Mouse (Mus musculus): ENCODE measurements around the gene Pemt. TPM values are rescaled to one million over a fixed set of nuclear protein-coding genes. Genes with fewer than 3 reads are reported as not detected.

The Pemt gene
- 1.3 and 10.0 TPM in 2 replicates for polyA plus RNA-seq (2012)

DNA sequence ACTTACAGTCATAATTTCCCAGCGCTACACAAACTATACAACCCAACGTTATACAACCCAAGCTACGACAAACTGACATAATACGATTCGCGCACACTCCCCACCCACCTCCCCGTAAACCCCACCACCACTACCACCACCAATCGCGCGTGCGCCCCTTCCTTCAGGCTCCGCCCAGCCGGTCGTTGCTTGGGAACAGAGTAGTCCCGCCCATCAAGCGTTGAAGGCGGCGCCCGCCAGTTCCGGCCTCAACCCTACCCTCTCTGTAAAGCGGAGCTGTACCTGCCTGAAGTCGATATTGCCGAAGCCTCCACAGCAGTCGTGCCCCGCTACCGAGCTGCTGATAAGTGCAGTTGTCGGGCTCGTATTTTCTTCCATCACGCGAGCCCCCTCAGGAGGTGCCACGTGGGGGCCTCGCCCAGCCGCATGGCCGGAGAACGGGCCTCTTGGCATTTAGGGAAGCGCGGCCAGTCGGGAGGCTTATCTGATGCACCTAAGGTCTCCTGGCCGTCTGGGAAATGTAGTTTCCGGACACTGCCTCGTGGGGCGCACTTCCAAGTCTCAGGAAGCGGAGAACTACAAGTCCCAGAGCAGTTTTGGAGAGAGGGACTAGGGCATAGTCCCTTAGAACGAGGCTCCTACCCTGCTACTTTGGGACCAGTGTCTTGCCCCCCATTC lies at the start of gene Pemt:
Gene Pemt, minus strand, starts transcription at position 432 of the 678 bp plus-strand sequence.
- peak; percentile 35 for TF ChIP-seq GATA1 (IDR thresholded peaks at IDR 0.05; ENCODE audit: low read length)

DNA sequence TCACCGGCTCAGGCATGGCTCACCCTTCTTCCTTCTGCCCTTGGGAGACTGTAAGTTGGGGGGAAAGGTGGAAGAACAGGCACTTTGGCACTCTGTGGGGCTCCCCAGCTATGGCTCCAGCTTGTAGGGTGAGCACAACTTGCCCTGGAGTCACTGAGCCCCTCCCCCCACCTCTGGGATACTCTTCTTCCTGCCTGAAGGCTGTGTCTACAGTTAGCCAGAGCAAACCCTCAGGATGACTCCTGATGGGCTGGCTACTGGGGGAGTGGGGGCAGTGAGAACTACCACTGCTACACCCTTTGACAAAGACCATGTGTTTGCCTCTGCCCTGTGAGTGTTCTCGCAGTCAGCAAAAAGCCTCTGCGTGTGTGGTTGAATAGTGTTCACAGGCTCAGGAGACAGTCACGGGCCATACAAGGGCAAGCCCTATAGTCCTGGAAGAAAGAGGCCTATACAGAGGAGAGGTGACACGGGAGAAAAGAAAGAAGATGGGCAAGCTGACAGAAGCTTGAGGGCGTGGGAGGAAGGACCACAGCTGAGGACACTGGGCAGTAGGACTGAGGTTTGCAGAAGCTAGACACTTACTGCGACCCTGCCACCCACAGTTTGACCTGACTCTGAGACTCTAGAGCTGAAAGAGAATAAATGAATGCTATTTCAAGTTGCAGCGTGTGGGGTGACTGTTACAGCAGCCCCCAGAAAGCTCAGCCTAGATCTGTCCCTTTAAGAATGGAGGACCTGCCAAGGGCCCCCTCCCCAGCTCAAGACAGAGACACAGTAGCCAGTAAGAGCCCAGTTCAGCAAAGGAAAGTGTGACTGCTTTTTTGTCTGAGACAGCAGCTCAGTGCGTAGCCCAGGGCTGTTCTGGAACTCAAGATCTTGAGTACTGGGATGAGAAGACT lies 48.9 kb upstream of the Pemt start:
- TF ChIP-seq GATA1 (IDR thresholded peaks at IDR 0.05; ENCODE audit: low read length), result no peak

DNA sequence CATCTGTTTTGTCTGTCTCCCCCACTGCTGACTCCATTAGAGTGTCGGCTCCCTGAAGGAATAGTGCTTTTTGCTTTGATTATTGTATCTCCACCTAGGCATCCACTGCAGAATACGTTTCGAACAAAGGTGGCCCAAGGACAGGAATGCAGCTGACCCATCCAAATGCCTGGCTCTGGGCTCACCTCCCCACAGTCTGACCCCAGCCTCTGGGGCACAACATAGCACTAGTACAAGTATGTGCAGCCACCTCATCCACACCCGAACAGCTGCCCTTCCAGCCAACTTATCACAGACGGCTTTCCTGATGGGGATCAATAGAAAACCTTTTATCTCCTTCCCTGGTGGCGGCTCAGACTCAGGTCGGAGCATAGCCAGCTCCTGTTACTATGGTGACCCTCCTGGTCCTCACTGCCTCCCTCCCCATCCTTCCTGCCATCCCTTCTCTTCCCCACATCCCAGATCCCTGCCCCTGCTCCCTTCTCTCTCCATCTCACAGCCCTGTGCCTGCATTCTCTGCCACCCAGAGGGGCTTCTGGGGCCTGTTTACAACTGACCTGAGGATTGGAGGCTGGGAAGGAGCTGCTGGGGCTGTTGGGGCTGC lies 47.8 kb upstream of the Pemt start:
- TF ChIP-seq GATA1 (IDR thresholded peaks at IDR 0.05; ENCODE audit: low read length), result no peak

DNA sequence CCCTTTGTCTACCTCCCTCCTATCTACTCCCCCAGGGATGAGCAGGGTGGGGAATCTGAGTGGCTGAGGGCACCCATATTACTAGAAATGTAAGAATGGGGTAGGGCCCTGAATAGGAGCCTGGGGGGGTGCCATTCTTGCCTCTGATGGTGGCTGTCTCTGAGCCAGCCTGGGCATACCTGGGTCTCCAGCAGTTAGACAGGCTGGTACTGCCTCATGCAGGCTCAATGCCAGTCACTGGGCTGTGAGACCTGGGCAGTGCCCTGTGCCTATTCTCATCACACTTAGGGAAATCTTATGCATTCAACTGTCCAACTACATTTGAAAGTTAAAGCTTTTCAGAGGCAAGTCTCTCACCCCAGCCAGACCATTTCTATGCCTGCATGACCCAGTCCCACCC lies 46.9 kb upstream of the Pemt start:
- no peak for TF ChIP-seq GATA1 (IDR thresholded peaks at IDR 0.05; ENCODE audit: low read length)

DNA sequence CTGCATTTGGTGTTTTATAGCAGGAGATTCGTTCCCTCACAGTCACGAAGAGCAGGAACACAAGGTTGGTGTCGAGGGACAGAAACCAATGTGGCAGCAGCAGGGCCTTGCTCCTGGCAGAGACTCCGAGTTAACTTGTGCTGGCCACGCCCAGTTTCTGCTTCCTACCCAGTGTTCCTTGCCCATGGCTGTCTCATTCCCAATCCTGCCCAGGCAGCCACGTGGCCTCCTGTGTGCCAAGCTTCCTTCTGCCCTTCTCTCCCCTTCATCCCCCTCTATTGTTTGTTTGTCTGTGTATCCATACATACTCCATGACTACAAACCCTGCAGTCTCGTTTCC lies 45.1 kb upstream of the Pemt start:
- no peak for TF ChIP-seq GATA1 (IDR thresholded peaks at IDR 0.05; ENCODE audit: low read length)

DNA sequence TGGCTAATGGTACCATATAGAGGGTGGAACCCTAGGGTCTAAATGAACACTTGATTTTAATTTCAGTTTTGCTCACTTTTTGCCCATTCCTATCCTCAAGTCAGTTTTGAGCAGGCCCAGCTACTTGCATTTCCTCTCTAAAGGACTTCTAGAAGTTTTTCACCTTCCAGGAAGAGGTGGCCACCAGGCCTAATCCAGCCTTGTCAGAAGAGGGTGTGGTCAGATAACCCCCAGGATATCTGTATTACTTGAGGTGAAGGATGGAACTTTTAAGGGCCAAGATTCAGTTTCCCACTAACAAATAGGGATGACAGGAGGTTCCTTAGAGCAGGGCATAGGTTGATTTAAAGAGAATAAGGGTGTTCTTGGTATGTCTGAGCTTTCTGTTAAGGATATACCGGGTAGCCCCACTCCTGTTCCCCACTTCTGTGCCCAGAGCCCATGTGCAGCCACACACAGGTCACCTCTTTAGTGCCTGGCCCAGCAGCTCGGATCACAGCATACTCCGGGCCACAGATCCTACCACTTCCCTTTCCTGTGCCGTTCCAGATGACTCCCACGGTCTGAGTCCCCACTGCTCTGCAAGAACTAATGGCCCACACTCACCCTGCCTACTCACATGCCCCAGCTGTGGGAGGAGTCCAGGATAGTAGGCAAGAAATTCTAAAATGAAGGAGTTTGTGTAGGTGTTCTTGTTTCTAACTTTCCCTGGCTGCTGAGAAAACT lies 44.6 kb upstream of the Pemt start:
- no peak for TF ChIP-seq GATA1 (IDR thresholded peaks at IDR 0.05; ENCODE audit: low read length)

DNA sequence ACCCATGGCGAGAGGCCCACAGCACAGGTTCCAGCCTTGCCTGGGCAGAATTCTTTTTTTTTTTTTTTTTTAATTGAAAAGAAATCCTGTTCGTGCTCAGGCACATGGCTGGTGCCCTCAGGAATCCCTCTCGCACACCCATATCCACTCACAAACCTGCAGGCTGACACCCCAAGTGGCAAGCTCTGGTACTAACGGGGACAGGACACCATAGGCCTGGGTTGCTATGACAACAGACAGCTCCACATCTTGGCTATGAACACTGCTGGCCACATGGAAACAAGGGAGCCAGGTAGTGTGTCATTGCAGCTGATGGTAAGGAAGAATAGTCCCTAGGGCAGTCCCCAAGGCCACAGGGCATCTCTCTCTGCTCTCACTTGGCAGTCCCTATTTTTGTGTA lies 42.7 kb upstream of the Pemt start:
- TF ChIP-seq GATA1 (IDR thresholded peaks at IDR 0.05; ENCODE audit: low read length), result no peak

DNA sequence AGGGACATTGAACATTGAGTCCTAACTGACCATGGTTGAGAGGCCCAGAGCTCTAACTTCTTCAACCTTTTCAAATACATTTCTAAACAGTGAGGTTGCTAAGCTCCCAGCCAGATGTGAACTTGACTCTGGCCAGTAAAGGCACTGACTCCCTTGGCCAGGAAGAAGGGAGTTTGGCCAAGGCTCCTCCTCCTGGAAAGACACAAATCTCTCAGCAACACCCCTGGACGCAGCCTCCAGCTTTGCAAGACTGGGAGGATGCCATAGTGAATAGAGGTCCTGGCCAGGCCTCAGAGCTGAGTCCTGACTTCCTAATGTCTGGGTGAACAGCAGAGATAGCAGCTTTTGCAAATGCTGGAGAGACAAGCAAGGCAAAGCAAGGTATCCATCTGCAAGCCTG lies 40.4 kb upstream of the Pemt start:
- no peak for TF ChIP-seq GATA1 (IDR thresholded peaks at IDR 0.05; ENCODE audit: low read length)

DNA sequence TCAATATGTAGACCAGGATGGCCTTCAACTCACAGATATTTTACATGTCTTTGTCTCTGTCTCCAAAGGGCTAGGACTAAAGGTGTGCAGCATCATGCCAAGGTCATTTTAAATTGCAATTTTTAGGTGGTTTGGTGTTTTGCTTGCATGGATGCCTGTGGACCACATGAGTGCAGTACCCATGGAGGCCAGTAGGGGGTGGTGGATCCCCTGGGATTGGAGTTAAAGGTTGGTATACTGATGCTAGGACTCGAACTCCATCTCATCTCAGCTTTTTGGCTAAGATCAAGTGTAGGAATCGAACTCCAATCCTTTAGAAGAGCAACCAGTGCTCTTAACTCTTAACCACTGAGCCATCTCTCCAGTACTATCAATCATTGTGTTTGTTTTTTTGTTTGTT lies 38.3 kb upstream of the Pemt start:
- no peak for TF ChIP-seq GATA1 (IDR thresholded peaks at IDR 0.05; ENCODE audit: low read length)

DNA sequence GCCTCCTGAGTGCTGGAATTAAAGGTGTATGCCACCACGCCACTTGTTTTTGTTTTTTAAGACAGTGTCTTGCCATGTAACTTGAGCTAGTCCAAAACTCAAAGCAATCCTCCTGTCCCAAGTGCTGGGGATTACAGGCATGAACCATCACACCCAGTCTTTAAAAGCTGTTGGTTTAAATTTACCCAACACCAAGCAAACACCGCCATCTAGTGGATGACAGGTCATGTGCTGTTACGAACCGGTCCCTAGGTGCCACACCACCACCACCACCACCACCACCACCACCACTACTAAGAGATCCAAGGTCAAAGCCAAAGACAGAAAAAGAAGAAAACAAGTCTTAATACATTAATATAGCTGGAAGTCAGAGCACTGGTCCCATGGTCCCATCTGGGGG lies 30.5 kb upstream of the Pemt start:
- no peak for TF ChIP-seq GATA1 (IDR thresholded peaks at IDR 0.05; ENCODE audit: low read length)

DNA sequence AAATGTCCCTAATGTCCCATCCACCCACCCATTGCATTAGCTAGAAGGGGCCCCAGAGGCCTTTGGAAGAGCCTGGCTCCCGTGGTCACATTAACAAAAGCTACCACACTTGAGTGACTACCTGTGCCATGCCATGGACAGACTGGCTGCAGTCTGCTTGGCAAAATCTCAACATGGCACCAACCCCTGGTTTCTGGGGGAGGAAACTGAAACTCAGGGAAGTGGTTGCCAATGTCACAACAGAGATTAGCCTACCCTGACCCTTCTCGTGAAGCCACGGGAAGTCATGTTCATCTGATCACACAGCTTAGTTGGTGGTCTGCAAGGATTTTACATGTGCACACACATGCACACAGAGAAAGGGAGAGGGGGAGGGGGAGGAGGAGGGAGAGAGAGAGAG lies 29.9 kb upstream of the Pemt start:
- TF ChIP-seq GATA1 (IDR thresholded peaks at IDR 0.05; ENCODE audit: low read length), result no peak

DNA sequence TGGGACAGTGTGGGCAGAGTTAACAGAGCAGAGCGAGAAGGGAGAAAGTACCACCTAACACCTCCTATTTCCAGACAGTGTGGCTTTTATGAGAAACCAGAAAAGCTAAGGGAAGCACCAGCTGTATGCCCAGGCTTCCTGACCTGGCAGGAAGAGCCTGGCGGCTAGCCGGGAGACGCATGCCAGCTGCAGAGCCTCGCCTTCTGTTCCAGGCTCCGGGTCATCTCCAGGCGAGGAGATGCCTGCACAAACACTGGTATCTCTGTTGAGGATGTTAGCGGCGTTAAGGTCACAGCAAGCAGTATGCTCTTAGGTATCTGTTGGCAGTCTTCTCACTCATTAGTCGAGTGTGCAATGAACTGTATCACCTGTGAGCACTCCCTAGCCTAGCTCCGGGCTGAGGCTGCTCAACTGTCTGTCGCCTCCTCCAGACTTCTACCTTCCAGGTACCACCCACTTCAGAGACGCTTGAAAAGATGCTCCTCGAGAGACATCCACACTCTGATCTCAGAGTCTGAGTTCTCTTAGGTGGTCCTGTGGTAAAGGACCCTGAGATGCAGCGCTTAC lies 27.7 kb upstream of the Pemt start:
- no peak for TF ChIP-seq GATA1 (IDR thresholded peaks at IDR 0.05; ENCODE audit: low read length)

DNA sequence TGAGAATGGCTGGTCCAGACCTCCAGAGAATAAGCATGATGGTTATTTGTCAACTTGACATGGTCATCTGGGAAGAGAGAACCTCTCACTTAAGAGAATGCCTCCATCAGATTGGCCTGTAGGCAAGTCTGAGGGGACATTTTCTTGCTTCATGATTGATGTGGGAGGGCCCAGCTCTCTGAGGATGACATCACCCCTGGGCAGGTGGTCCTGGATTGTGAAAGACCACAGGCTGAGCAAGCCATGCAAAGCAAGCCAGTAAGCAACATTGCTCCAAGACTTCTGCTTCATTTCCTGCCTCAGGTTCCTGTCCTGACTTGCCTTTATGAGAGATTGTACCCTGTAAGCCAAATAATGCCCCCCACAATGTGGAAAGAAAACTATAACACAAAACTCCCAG lies 26.8 kb upstream of the Pemt start:
- TF ChIP-seq GATA1 (IDR thresholded peaks at IDR 0.05; ENCODE audit: low read length), result no peak

DNA sequence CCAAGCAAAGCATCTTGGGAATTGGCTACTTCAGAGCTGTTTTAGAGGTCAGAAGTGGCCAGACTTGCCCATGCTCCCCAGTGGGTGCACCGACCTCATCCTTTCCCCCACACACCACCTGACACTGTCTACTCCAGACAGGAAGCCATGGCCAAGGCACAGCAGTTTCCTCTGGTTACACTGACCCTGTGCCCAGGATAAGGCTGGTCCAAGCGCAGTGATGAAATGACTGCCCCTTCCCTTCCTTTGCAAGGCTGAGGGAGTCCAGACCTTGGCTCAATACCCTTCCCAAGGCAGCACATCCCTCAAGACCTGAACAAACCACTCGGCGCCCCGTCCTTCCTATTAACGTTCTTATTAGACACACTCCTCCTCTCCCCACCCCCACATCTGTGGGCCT lies 24.9 kb upstream of the Pemt start:
- TF ChIP-seq GATA1 (IDR thresholded peaks at IDR 0.05; ENCODE audit: low read length), result no peak

DNA sequence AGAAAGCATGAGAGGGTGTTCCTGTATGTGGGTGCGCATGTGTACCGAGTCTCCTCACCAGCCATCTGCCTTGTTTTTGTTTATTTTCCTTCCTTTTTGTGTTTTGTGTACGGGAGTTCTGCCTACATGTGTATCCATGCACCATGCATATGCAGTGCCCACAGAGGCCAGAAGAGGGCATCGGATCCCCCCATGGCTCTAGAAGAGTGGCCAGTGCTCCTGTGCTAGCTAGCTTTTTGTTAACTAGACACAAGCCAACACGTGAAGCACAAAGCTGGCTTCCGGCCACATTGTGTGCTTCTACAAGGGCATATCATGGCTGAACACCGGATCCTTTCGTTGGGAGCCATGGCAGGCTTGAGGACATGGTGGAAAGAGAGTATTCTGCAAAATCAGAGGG lies 24.3 kb upstream of the Pemt start:
- no peak for TF ChIP-seq GATA1 (IDR thresholded peaks at IDR 0.05; ENCODE audit: low read length)

DNA sequence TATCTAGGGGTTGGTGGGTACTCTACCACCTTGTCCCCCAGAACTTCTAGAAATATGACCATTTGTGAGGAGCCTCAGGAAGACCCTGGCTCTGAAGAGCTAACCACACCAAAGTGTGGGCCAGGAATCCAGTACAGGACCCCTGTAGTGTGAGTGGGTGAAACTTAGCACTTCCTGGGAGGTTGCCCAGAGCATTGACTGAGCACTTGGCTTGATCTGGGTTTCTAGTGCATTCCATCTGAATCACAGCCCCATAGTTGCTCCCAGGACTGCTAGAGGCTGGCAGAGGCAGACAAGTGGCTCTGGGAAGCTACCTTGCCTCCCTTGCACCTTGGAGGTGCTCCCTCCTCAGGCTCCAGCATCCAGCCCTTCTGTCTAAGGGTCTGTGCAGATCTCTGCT lies 22.3 kb upstream of the Pemt start:
- no peak for TF ChIP-seq GATA1 (IDR thresholded peaks at IDR 0.05; ENCODE audit: low read length)

All from G1E-ER4 (cell line).